Mouse (Mus musculus) bone marrow, adult 2 months (tissue): ENCODE data around the gene Inha. TPM values are rescaled to one million over a fixed set of nuclear protein-coding genes. Genes with fewer than 3 reads are reported as not detected.

ENCODE experiments used
- H3K27ac ChIP-seq: fragments of 200-500 bp; 2 replicates; pipeline ENCODE4 v1.5.1; 2012; ENCODE audit warnings: low read depth, mild to moderate bottlenecking, control low read depth, inconsistent platforms, low read length; ENCODE audit not compliant: control insufficient read depth, poor library complexity, insufficient read depth
- H3K4me1 ChIP-seq: fragments of 200-500 bp; 2 replicates; pipeline ENCODE4 v1.6.1; 2011; ENCODE audit warnings: low read length; ENCODE audit not compliant: control insufficient read depth, insufficient read depth
- H3K4me3 ChIP-seq: fragments of 200-500 bp; replicated peaks from 2 replicates; pipeline ENCODE3; 2011; ENCODE audit warnings: mild to moderate bottlenecking, low read depth, low read length, control low read depth; ENCODE audit not compliant: control insufficient read depth
- CTCF ChIP-seq: fragments of 200-500 bp; IDR thresholded peaks from 2 replicates; pipeline ENCODE4 v1.5.1; 2011; ENCODE audit warnings: low read length, control low read depth; ENCODE audit not compliant: control insufficient read depth, insufficient read depth
- POLR2A ChIP-seq: fragments of 200-500 bp; IDR thresholded peaks from 2 replicates; pipeline ENCODE4 v1.6.1; 2011; ENCODE audit warnings: low read depth, mild to moderate bottlenecking, control low read depth, low read length, borderline replicate concordance; ENCODE audit not compliant: control insufficient read depth
- WGBS: fragments of 180-500 bp; shearing (Covaris S2); methylation state at CpG from one replicate; pipeline ENCODE4 v1.1.7; 2018; 5-methylcytosine and 5-hydroxymethylcytosine counted together
- polyA plus RNA-seq: library from polyadenylated mRNA; stranded (reverse); fragments of >200 nt; gene quantifications from 2 replicates; pipeline ENCODE4 v1.2.4, GENCODE M21; 2011; ENCODE audit warnings: low replicate concordance; ENCODE audit not compliant: missing spikeins, insufficient read depth, insufficient read length

The Inha gene
- polyA plus RNA-seq, 1 experiment: not detected

GRCm38 (mm10) chr1:75555680-75556079 is 48.8 kb downstream of the Inha start:
- 46% methylated on average over 7 of the region's 7 CpGs for WGBS
- Histone ChIP-seq H3K4me3 (no peak overlapping the region), H3K27ac (no peak overlapping the region), H3K4me1 (no peaks in the 10 kb centered on the region)
- TF ChIP-seq CTCF (no peak), POLR2A (no peak)

- H3K4me1 ChIP-seq: no peaks in the 10 kb centered on the region
- WGBS: 85% methylated on average over 9 of the region's 9 CpGs
Measured at GRCm38 (mm10) chr1:75556143-75556781, 49.4 kb downstream of the Inha start.

GRCm38 (mm10) chr1:75557041-75557440 is 50.2 kb downstream of the Inha start:
- WGBS: 89% methylated on average over 7 of the region's 7 CpGs
- Histone ChIP-seq H3K27ac (no peak overlapping the region), H3K4me1 (no peaks in the 10 kb centered on the region), H3K4me3 (no peak overlapping the region)
- TF ChIP-seq CTCF (no peak), POLR2A (no peak)

More at GRCm38 (mm10) chr1:75556143-75556781, 49.4 kb downstream of the Inha start:
- H3K27ac ChIP-seq: no peak overlapping the region
- H3K4me3 ChIP-seq: no peak overlapping the region
- TF ChIP-seq CTCF: no peak
- TF ChIP-seq POLR2A: no peak

- WGBS: 75% methylated on average over 18 of the region's 18 CpGs
- Histone ChIP-seq H3K27ac (no peak overlapping the region), H3K4me1 (no peaks in the 10 kb centered on the region), H3K4me3 (no peak overlapping the region)
- TF ChIP-seq POLR2A (no peak), CTCF (no peak)
Measured at GRCm38 (mm10) chr1:75558388-75559178, 51.7 kb downstream of the Inha start.

GRCm38 (mm10) chr1:75559212-75559925 is 52.5 kb downstream of the Inha start:
- Histone ChIP-seq H3K4me3 (no peak overlapping the region), H3K27ac (no peak overlapping the region), H3K4me1 (no peaks in the 10 kb centered on the region)
- 10% methylated on average over 17 of the region's 17 CpGs for WGBS
- no peak for TF ChIP-seq POLR2A
- peak; percentile 92 for TF ChIP-seq CTCF

Other genes with a start within 250 kb of the Inha start
- gene Ptprn, start 242.6 kb upstream of the Inha start, polyA plus RNA-seq: 1.4 and 4.2 TPM in 2 replicates
- not detected in 2 replicates for gene Resp18, start 228.7 kb upstream of the Inha start, polyA plus RNA-seq
- gene Dnpep, start 189.1 kb upstream of the Inha start, polyA plus RNA-seq: 9.2 and 21.3 TPM in 2 replicates
- gene Des, start 146.7 kb upstream of the Inha start, polyA plus RNA-seq: 2.1 and 8.8 TPM in 2 replicates
- gene Speg, start 131.8 kb upstream of the Inha start, polyA plus RNA-seq: 18.1 TPM in 2 replicates
- 21.8 and 53.9 TPM in 2 replicates for gene Gmppa, start 71.1 kb upstream of the Inha start, polyA plus RNA-seq
- not detected in 2 replicates for gene Asic4, start 56.6 kb upstream of the Inha start, polyA plus RNA-seq
- 2.1 and 4.7 TPM in 2 replicates for gene Chpf, start 27.8 kb upstream of the Inha start, polyA plus RNA-seq
- gene Tmem198, start 27.5 kb upstream of the Inha start, polyA plus RNA-seq: not detected in 2 replicates
- gene Obsl1, start 625 bp upstream of the Inha start, polyA plus RNA-seq: 4.3 and 6.2 TPM in 2 replicates
- gene Stk11ip, start 14.5 kb downstream of the Inha start, polyA plus RNA-seq: 22.7 and 27.1 TPM in 2 replicates
- 0.59 and 8.0 TPM in 2 replicates for gene Slc4a3, start 39.2 kb downstream of the Inha start, polyA plus RNA-seq